Mouse (Mus musculus) heart, postnatal 10 days (tissue): ENCODE data around the gene Atp7a. TPM values are rescaled to one million over a fixed set of nuclear protein-coding genes. Genes with fewer than 3 reads are reported as not detected.
"Not testable (repeated sequence)": the region's sequence is repeated elsewhere in the genome, so short reads cannot be mapped to it uniquely, and the experiment has no call there.

Experiments used
- DNase-seq, 2 experiments: peaks; one replicate each; pipeline ENCODE4 v3.0.0; 2021
- intact Hi-C: fragments of 180-260 bp; cut with DNase I; formaldehyde crosslinking; loops from one replicate; pipeline ENCODE4 v1.15.1; 2025
- total RNA-seq, 2 experiments: library from RNA; stranded (reverse); gene quantifications; 2 replicates each; pipeline ENCODE4 v1.2.3; 2021

The Atp7a gene
- total RNA-seq, 2 experiments from 2014 or later = 12.5 to 13.5 TPM

GRCm38 (mm10) chrX:106048191-106048590 lies 21.1 kb downstream of the Atp7a start:
- intact Hi-C loops = no loop called here
- DNase-seq = no peak

DNA sequence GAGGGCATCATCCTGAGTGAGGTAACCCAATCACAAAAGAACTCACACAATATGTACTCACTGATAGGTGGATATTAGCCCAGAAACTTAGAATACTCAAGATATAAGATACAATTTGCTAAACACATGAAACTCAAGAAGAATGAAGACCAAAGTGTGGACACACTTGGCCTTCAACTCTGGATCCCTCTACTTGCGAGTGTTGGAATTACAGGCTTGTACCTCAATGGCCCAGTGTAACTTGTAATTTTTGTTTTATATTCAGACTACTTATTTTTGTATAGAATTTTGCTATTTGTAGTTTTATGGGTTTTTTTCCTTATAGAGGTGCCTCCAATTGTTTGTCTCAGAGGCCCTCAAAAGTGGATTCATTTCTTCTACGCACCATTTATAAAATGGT lies 50.8 kb downstream of the Atp7a start:
- intact Hi-C loops, DNase-seq: not testable (repeated sequence)

GRCm38 (mm10) chrX:106080811-106081443 lies 53.9 kb downstream of the Atp7a start:
- peak in 1 of 2 experiments; percentile 6 for DNase-seq
- intact Hi-C loops = no loop called here

DNA sequence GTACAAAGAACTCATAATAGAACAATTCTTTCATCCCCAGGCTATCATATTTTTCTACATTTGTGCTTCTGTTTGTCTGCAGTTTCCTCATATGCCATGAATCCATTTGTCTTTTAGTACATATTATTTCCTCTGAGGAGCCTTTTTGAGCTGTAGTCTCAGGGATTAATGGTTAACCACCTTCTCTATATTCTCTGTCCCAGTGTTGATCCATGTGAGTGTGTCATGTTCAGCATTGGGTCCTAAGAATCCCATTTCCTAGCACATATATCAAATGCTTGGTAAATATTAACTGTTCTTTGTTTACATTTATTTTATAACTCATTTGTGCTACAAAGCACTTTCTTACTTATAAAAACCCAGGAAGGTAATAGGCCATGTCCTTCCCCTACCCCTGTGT lies 55.4 kb downstream of the Atp7a start:
- intact Hi-C loops = no loop called here
- DNase-seq = no peak

DNA sequence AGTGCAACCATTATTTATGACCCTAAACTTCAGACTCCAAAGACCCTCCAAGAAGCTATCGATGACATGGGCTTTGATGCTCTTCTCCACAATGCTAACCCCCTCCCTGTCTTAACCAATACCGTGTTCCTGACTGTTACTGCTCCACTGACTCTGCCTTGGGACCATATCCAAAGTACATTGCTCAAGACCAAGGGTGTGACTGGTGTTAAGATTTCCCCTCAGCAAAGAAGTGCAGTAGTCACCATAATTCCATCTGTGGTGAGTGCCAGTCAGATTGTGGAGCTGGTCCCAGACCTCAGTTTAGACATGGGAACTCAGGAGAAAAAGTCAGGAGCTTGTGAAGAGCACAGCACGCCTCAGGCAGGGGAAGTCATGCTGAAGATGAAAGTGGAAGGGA lies 58.1 kb downstream of the Atp7a start:
- intact Hi-C loops = no loop called here
- DNase-seq = no peak

DNA sequence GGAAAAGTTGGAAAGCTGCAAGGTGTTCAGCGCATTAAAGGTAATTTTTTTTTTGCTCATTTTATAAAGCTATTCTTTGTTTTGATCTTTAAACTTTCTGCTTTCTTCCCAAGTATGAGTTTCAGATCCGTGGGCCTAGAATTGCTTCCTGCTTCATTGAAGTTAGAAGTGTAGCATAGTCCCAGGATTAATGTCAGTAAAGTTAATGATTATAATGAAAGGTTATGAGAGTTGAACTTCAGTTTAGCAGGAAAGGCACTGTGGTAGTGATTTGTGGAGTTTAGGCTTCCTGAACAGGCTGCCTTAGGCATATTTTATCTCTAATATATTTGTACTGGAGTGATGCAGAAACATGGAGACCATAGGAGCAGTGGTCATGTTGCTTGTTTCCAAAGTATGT lies 58.5 kb downstream of the Atp7a start:
- no peak for DNase-seq
- intact Hi-C loops = no loop called here

DNA sequence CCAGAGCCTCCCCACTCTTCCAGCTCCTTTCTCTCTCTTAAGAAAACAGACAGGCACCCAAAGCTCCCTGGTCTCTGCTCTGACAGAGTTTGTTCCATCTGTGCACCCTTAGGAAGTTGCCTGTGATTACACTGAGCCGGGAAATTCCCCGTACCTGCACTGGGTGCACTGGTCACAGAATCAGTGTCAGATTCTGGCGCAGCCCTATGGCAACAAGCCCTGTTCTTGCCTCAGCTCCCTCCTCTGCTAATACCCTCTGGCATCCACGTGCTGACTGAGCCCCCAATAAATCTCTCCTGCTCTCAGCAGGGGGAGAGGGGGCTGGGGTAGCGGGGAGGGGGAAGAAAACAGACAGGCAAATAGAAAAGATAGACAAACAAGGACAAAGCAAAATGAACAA lies 65.9 kb downstream of the Atp7a start:
- intact Hi-C loops = loop anchor here (5.0 kb wide), 1 partner anchor 66 kb away; the partner anchor contains the start of gene Atp7a

GRCm38 (mm10) chrX:106105464-106105863 lies 78.4 kb downstream of the Atp7a start:
- intact Hi-C loops = loop anchor here (1.0 kb wide), 1 partner anchor 78 kb away; the partner anchor contains the start of gene Atp7a
- peak; percentile 48 to 51 for DNase-seq

More for the DNA sequence above, 65.9 kb downstream of the Atp7a start:
- peak in 1 of 2 experiments; percentile 10 for DNase-seq

DNA sequence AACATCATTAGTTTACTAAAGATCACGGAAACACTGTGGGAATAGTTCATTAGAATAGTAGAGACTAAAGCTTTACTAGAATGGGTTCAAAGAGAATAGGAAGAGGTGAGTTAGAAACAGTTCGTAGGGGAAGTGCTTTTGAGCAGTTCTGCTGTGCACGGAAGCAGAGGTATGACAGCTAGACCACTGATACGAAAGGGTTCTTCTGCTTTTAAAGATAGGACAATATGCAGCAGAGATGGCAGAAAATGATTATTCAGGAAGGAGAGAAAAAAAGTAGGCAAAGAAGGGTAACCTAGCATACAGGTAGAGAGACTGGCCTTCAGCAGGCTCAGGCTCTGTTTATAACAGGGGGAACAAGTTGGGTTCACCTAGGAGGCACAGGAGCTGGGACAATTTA lies 86.8 kb downstream of the Atp7a start:
- no peak for DNase-seq
- intact Hi-C loops = loop anchor here (5.0 kb wide), 1 partner anchor 53 kb away; no protein-coding TSS in a partner anchor

GRCm38 (mm10) chrX:106114674-106115073 lies 87.6 kb downstream of the Atp7a start:
- DNase-seq = no peak
- intact Hi-C loops = loop anchor here (5.0 kb wide), 1 partner anchor 53 kb away; no protein-coding TSS in a partner anchor

- intact Hi-C loops = no loop called here
Measured at GRCm38 (mm10) chrX:106122823-106123222, 95.7 kb downstream of the Atp7a start.

DNA sequence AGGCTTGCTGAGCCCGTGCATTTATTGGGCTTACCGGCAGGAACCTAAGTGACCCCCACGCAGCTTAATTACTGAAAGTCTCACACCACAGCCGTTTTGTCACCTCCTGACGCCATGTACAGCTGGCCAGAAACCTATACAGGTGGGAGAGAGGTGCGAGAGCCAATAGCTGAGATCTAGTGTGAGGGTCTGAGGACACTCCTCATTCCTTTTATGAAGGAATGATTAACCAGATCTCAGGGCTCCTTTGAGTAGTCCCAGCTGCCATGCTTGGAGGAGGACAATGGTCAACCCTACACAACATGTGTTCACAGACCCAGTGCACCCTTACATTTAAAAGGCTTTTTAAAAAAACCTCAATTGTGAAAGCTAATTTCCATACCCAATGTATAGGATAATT lies 101.2 kb downstream of the Atp7a start:
- no peak for DNase-seq
- intact Hi-C loops = no loop called here

More at GRCm38 (mm10) chrX:106122823-106123222, 95.7 kb downstream of the Atp7a start:
- DNase-seq = no peak

DNA sequence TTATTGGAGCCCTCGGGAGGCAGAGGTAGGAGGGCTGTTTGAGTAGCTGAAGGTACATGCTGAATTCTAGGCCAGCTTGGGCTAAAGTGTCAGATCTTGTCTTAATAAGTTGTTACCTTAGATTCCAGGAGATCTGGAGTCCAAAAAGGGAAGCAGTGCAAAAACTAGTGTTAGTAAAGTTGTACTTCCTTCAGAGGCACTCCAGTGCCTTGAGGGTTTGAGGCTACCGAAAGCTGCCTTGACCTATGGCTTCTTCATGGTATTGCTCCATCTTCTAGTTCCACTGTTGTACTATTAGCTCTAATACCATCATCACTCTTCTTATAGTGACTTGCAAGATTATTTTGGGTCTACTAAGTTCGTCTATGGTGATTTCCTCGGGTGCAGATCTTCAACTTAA lies 102.8 kb downstream of the Atp7a start:
- no peak for DNase-seq
- intact Hi-C loops = no loop called here

DNA sequence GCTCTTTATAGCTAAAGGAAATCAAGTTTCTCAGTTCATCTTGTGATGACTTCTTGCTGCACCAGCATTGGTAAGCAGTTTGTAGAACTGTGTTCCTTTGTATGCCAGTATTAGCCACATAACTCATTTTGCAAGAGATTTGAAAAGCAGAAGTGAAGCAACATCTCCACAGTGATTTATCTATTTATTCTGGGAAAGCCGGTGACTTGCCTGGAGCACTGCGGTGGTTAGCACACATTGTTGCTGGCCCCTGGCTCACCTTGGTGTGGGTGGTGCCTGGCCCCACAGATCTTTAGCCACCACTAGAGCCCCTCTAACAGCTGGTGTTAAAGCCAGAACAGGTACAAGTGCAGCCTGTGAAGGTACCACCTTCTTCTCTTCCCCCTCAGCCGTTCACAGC lies 107.8 kb downstream of the Atp7a start:
- intact Hi-C loops = no loop called here
- DNase-seq = no peak

DNA sequence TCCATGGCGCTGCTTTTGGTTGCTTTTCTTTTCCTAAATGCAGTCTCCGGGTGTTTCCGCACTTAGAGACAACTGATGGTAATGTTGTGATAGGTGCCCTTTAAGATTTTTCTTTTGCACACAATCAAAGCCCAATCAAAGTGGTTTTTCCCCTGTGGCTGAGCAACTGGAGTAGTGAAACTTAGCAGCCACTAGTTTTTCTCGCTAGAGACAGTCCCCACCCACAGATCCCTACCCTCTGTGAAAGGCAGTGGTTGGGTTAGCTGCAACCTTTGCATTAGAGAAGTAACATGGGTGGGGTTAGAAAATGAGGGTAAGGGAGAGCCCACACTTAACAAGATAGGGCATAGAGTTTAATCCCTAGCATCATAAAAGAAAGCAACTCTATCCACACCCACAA lies 108.4 kb downstream of the Atp7a start:
- DNase-seq = no peak
- intact Hi-C loops = no loop called here

GRCm38 (mm10) chrX:106135916-106136575 lies 109.0 kb downstream of the Atp7a start:
- intact Hi-C loops = no loop called here
- peak; percentile 2 to 3 for DNase-seq

DNA sequence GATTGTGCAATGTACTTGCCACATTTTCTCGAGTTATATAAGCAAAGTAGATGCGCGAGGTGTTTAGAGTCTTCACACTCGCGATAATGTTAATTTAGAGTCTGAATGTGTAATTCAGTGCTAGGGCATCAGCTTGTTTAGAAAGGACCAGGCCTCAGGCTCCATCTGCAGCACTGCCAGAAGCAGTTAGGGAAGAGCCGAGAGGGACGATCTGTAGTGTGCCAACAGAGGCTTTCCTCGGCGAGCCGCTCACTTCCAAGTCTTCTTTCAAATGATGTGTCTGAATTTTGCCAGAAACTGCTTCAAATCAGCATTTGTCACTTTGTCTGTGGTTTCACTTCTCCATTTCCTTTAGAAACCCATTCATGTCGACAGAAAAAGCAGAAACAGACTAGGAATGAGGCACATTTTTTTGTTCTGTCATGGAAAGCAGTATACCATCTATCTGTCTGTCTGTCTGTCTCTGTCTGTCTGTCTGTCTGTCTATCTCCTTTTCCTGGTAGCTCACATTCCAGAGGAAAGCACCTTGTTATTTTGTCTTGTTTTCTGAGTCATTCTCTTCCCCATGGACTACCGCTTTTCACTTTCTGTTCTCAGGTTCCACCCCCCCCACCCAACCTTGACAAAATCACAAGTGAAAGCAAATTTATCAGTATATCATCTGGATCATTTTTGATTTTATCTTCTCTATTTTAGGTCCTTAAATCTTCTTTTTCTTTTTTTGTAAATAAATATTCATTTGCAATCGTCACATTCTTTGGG lies 112.4 kb downstream of the Atp7a start:
- DNase-seq = peak in 1 of 2 experiments; percentile 1
- intact Hi-C loops = no loop called here

GRCm38 (mm10) chrX:106142936-106143335 lies 115.9 kb downstream of the Atp7a start, which contains the start of gene Tlr13:
TSS of gene Tlr13 (plus strand) at chrX:106143204.
- DNase-seq = no peak
- intact Hi-C loops = no loop called here

DNA sequence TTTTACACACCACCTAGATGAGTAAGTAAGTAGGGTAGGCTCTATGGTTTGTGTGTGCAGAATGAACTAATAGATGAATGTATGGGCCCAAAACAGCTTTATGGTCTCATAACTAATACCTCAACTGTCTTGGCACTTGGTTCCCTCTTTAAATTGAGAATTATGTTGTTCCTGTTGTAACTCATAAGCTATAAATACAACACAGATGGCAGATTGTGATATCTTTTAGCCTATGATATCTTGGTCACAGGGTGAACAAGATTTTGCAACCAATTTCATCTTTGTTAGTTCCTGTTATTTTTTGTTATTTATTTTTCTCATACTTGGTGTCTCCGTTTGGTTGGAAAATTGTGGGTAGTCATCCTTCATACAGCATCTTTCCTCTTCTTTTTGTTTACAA lies 121.1 kb downstream of the Atp7a start:
- intact Hi-C loops = no loop called here
- DNase-seq = no peak

DNA sequence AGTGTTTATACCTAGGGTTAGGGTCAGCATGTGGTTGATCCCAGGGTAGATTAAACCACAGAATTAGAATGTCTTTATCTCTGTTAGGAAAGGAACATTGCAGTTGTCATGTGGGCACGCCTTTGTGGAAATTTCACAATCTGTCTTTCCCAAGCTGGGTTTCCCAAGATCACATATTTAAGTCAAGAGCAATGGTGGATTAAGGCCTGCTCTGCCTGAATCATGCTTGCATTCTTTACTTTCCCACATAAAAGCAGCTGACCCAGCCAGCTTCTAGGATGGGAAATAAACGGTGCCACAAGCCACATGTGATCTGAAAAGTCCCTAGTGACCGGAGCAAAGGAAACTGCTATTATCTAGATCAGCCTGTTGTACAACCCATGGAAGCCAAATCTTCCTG lies 122.4 kb downstream of the Atp7a start:
- intact Hi-C loops = no loop called here
- DNase-seq = no peak

DNA sequence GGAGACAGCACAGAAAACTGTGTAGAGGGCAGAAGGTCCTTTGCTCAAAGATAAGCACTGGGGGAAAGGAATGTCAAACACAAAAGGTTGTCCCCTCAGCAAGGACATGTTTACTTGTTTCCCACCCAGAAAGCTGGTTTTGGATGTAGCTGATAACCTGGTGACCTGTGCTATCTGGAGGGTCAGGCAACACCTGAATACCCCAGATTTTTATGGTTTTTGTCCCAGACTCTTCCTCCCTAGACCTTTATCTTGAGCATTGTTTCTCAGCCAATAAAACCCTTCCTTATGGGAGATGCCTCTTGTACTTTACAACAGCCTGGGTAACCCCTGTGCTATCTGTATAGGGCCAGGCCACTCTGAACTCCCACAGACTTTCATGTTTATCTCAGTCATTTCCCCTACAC lies 127.1 kb downstream of the Atp7a start:
- intact Hi-C loops = no loop called here
- DNase-seq = no peak
